Mouse (Mus musculus) liver, postnatal 0 days (tissue): ENCODE measurements at regions not wholly inside any gene's neighbourhood (a gene's known extent, or its start where the extent isn't known, plus 50 kb on each side); places are given as distances from the start of the nearest gene placed in this dataset.
A peak's percentile ranks its signal among the peaks of the same experiment; 100 is the strongest.

Experiments
- ATAC-seq: fragments of 200-750 bp; cut with Nextera tagmentation; 2 replicates; pipeline ENCODE4 v1.8.0; 2017; ENCODE audit warnings: mild to moderate bottlenecking, moderate library complexity
- DNase-seq: peaks from one replicate; pipeline ENCODE4 v3.0.0-alpha.2; 2016
- H3K27ac ChIP-seq: fragments of 300-500 bp; sonication (generic); 2 replicates; pipeline ENCODE4 v1.5.1; 2014; ENCODE audit warnings: antibody characterized with exemption, moderate library complexity, mild to moderate bottlenecking, low read depth
- H3K27me3 ChIP-seq: fragments of 300-500 bp; sonication (generic); 2 replicates; pipeline ENCODE4 v1.6.1; 2014; ENCODE audit warnings: low read length, control low read depth, mixed read lengths; ENCODE audit not compliant: insufficient read depth
- H3K36me3 ChIP-seq: fragments of 300-500 bp; sonication (generic); replicated peaks from 2 replicates; pipeline ENCODE4 v1.6.1; 2014; ENCODE audit warnings: mild to moderate bottlenecking, control low read depth, low read length, moderate library complexity, mixed read lengths; ENCODE audit not compliant: insufficient read depth
- H3K4me1 ChIP-seq: fragments of 300-500 bp; sonication (generic); 2 replicates; pipeline ENCODE4 v1.6.1; 2014; ENCODE audit warnings: antibody characterized with exemption, mild to moderate bottlenecking, control low read depth; ENCODE audit not compliant: insufficient read depth
- H3K4me2 ChIP-seq: fragments of 300-500 bp; sonication (generic); 2 replicates; pipeline ENCODE4 v1.6.1; 2014; ENCODE audit warnings: low read depth, mild to moderate bottlenecking, low read length, moderate library complexity, mixed read lengths
- H3K4me3 ChIP-seq: fragments of 300-500 bp; sonication (generic); 2 replicates; pipeline ENCODE4 v1.5.1; 2014; ENCODE audit warnings: low read depth, low read length
- H3K9ac ChIP-seq: fragments of 300-500 bp; sonication (generic); replicated peaks from 2 replicates; pipeline ENCODE4 v1.6.1; 2014; ENCODE audit warnings: mild to moderate bottlenecking, moderate library complexity
- H3K9me3 ChIP-seq: fragments of 300-500 bp; sonication (generic); 2 replicates; pipeline ENCODE4 v1.6.1; 2016; ENCODE audit warnings: mild to moderate bottlenecking, control low read depth, low read length, mixed read lengths
- CTCF ChIP-seq: sonication (generic); IDR thresholded peaks from 2 replicates; pipeline ENCODE4 v1.5.1; 2016; ENCODE audit warnings: antibody characterized with exemption, low read depth
- EP300 ChIP-seq: IDR thresholded peaks from 2 replicates; pipeline ENCODE4 v1.6.1; 2016; ENCODE audit warnings: antibody characterized with exemption, low read depth, mild to moderate bottlenecking
- WGBS: fragments of 180-500 bp; shearing (Covaris S2); extraction: QIAGEN DNeasy Blood & Tissue Kit; methylation state at CpG from one replicate; pipeline ENCODE4 v1.1.7; 2014; ENCODE audit not compliant: insufficient replicate concordance; 5-methylcytosine and 5-hydroxymethylcytosine counted together

DNA sequence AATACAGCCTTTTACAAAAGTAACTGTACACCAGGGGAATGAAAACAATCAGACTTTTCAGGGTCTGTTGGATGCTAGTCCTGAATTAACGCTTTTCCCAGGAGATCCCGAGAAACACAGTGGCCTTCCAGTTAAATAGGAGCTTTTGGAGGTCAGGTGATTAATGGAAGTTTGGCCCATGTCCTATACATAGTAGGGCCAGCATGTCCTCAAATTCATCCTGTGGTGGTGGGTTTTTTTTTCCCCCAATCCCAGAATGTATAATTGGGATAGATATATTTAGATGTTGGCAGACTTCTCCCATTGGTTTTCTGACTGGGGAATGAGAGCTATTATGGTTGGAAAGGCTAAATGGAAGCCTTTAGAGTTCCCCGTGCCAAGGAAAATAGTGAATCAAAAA, 77.6 kb downstream of the Cd200 start:
- H3K4me1 ChIP-seq, result no peaks in the 10 kb centered on the region
- no peaks in the 10 kb centered on the region for H3K27me3 ChIP-seq
- TF ChIP-seq EP300 (no peak), CTCF (no peak)
- ATAC-seq (no peak), DNase-seq (no peak)
- H3K9me3 ChIP-seq, result no peaks in the 10 kb centered on the region
- no peaks in the 10 kb centered on the region for H3K36me3 ChIP-seq
- no peak overlapping the region for H3K9ac ChIP-seq
- H3K27ac ChIP-seq, result no peak overlapping the region
- H3K4me3 ChIP-seq, result no peak overlapping the region
- H3K4me2 ChIP-seq, result no peak overlapping the region
- 80% methylated on average over 3 of the region's 3 CpGs for WGBS

DNA sequence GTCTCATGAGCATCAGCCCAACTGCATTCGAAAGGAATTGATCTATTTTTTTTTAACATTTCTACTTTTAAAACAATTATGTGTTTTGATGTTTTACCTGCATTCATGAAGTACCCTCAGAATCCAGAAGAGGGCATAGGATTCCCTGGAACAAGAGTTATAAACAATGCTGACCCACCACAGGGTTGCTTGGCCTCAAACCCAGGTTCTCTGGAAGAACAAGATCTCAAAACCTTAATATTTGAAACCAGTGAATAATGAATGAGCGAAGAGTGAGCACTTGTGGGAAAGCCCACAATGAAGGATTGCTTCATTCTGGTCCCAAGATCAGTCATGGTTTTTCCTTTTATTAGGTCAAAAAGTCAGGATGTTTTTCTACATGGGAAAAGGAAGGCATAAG, 78.6 kb downstream of the Cd200 start:
- no peak for DNase-seq
- 68% methylated on average over 2 of the region's 2 CpGs for WGBS

DNA sequence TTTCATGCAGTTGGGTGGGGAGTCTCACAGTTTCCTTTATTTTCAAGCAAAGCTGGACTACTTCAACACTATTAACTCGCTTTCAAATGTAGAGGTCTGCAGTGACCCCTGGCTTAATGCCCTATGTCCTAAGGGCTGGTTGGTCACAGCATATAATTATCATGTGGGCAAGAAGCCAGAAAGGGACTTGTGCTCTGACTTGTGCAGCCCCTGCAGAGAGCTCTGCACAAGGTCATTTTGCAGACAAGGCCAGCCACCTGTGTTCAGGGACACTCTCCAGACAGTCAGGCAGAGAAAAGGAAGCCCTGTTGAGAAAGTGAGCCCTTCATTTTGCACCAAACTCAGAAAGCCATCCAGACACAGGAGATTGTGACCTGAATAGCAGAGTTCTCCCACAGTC, 79.1 kb downstream of the Cd200 start:
- ATAC-seq (no peak), DNase-seq (no peak)
- Histone ChIP-seq H3K9ac (no peak overlapping the region), H3K36me3 (no peaks in the 10 kb centered on the region), H3K4me2 (no peak overlapping the region), H3K9me3 (no peaks in the 10 kb centered on the region), H3K4me3 (no peak overlapping the region), H3K27ac (no peak overlapping the region), H3K27me3 (no peaks in the 10 kb centered on the region), H3K4me1 (no peaks in the 10 kb centered on the region)
- WGBS, result 61% methylated on average over 1 of the region's 1 CpGs
- TF ChIP-seq EP300 (no peak), CTCF (no peak)

More for the DNA sequence above, 78.6 kb downstream of the Cd200 start:
- no peak for ATAC-seq
- H3K4me3 ChIP-seq, result no peak overlapping the region
- no peaks in the 10 kb centered on the region for H3K36me3 ChIP-seq
- no peaks in the 10 kb centered on the region for H3K27me3 ChIP-seq
- H3K9me3 ChIP-seq, result no peaks in the 10 kb centered on the region
- no peak overlapping the region for H3K4me2 ChIP-seq
- H3K4me1 ChIP-seq, result no peaks in the 10 kb centered on the region
- TF ChIP-seq EP300 (no peak), CTCF (peak; percentile 31; the same call in 1 of the 2 replicates)
- H3K27ac ChIP-seq, result no peak overlapping the region
- no peak overlapping the region for H3K9ac ChIP-seq

DNA sequence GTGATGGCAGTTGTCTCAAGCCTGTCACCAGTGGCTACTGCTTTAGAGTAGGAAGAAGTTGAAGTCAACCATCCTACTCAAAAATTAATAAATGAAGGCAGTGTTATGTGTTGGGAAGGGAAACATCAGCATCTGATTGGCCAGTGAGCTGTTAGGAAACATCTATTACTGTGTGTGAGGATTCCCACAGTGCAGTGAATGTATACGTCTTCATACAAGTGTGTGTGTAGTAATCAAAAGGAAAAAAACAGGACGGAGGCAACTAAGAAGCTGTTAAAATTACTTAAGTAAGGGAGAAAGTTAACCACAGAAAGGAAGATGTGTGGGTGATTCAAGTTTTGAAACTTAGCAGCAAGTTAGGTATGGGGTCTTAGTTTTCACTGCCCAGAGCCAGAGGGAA, 81.8 kb downstream of the Cd200 start:
- Histone ChIP-seq H3K27me3 (no peaks in the 10 kb centered on the region), H3K9me3 (no peaks in the 10 kb centered on the region), H3K27ac (no peak overlapping the region), H3K4me2 (no peak overlapping the region), H3K9ac (no peak overlapping the region), H3K4me3 (no peak overlapping the region), H3K36me3 (no peaks in the 10 kb centered on the region), H3K4me1 (no peaks in the 10 kb centered on the region)
- DNase-seq, result no peak
- TF ChIP-seq EP300, result no peak
- TF ChIP-seq CTCF, result no peak
- no peak for ATAC-seq
- WGBS, result 63% methylated on average over 2 of the region's 2 CpGs

DNA sequence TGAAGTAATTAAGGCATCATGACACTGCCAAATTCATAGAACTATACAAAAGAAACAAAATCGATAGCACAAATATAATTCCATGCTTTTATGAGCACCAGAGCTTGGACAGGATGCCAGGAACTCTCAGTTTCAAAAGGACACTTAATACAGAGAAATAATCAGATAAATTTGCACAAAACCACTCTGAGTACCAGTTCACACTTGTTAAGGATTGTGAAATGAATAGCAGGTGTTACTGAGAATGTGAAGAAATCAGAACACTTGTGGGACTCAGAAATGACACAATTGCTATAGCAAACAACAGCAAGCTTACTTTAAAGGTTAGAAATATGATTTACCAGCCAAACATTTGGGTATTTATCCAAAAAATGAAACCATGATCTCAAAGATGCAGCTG, 87.4 kb downstream of the Btla start:
- no peak overlapping the region for H3K9ac ChIP-seq
- ATAC-seq, result no peak
- H3K4me1 ChIP-seq, result no peaks in the 10 kb centered on the region
- WGBS, result 67% methylated on average over 1 of the region's 1 CpGs
- no peak overlapping the region for H3K4me2 ChIP-seq
- H3K27me3 ChIP-seq, result no peaks in the 10 kb centered on the region
- H3K9me3 ChIP-seq, result no peaks in the 10 kb centered on the region
- H3K4me3 ChIP-seq, result no peak overlapping the region
- DNase-seq, result no peak
- TF ChIP-seq EP300 (no peak), CTCF (no peak)
- no peaks in the 10 kb centered on the region for H3K36me3 ChIP-seq
- no peak overlapping the region for H3K27ac ChIP-seq
